Mouse (Mus musculus) layer of hippocampus, adult 18-20 months (tissue): Measurements from ENCODE around the gene Fam107b. TPM values are rescaled to one million over a fixed set of nuclear protein-coding genes. Genes with fewer than 3 reads are reported as not detected.

Experiments used
- DNase-seq, 2 experiments: peaks; one replicate each; pipeline ENCODE4 v3.0.0; 2022; ENCODE audit warnings: low spot score in 2 of 2
- long read RNA-seq: library from polyadenylated mRNA; stranded (forward); transcript quantifications from one replicate; pipeline ENCODE4 v2.0.0, GENCODE M21; 2021
- total RNA-seq, 2 experiments: library from RNA; stranded (reverse); gene quantifications; 2 replicates each; pipeline ENCODE4 v1.2.3; 2021

The Fam107b gene
- 10 to 100 TPM; 12.9 to 16.5 TPM for total RNA-seq
- long read RNA-seq, transcript Fam107b-201 (4 exons, 3,156 nt): major isoform, 5 of 8 reads
- long read RNA-seq, partial matches to known transcripts: 0 of 8 reads
- long read RNA-seq, other reads (novel, unspliced or antisense): 3 of 8 reads

DNA sequence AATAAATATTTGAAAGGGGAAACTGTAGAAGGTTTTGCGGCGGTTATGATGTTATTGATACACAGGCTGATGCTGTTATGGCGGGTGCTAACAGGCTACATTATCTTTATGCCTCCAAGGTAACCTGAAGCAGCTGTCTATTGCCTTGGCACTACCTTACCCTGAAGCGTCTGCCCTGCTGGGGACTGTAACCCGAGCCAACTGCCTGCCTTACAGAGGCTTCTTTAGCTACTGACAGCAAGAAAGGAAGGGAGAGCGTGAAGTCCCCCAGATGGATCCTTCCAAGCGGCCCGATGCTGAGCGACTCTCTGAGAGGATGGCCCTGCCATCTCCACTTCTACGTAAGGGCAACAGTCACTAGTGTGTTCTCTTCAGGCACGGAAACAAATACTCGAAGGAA lies at the start of gene Fam107b:
Gene Fam107b (plus strand): TSS at position 303 of the 400 bp plus-strand sequence.
- no peak for DNase-seq

DNA sequence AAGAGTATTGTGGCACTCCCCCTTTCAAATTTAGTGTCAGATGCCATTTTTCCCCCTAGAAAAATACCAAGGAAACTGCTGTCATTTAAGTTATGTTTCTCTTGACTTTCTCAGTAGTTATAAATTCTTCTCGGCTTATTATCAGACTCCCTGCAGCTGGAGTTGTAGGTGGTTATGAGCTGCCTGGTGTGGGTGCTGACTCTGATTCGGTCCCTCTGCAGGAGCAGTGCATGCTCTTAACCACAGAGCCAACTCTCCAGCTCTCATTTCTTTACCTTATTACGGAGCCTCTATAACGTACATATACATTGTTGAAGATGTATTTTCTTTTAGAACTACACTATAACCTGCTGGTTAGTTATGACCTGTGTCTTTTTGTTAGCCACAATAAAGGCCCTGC lies 47.7 kb upstream of the Fam107b start:
- DNase-seq: no peak

DNA sequence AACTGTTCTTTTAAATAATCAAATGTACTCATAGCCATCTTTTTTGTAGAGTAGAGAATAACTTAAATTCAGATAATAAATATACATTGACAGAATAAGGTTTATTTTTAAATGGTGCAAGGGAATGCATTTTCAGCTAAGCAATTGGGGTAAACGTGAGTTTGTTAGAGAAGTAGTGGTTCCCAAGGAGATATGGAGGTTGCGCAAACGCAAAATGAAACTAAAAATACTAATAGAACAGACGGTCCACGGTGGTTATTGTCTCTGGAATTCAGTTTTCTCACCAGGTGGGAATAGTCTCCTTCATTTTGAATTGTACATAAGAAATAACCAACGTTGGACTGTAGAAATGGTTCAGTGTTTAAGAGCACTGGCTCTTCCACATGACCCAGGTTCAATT lies 44.0 kb upstream of the Fam107b start:
- DNase-seq: no peak

DNA sequence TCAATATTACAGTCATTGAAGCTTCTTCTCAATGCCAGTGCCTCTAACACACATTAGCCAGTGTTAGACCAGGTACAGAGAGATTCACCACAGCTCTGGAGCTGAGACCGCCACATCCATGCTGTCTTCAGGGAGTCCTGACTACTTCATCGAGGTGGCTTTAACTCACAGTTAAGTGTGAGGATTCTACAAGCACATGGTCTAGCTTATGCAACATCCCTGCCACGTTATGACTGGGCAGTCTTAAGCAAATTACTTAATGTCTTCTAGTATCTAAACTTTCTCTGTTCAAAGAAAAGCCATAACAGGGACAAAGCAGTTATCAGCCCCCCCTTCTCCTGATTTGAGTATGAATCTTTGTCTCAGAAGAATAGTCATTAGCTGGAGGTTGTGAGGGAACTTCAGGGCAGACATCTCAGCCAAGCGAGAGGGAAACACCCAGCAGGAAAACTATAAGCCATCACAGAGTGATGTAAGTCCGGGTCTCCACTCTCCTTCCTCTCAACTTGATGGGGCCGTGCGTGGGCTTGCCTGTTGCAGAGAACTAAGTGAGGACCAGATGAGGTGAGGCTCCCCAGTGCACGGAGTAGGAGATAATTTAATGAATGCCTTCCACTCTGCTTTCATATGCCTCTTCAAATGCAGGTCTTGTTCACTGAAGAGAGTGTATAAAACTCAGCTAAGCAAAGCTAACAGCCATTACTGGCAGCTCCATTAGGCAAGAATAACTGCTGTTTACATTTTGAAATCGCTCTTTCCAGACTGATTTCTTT lies 28.8 kb upstream of the Fam107b start:
- no peak for DNase-seq

DNA sequence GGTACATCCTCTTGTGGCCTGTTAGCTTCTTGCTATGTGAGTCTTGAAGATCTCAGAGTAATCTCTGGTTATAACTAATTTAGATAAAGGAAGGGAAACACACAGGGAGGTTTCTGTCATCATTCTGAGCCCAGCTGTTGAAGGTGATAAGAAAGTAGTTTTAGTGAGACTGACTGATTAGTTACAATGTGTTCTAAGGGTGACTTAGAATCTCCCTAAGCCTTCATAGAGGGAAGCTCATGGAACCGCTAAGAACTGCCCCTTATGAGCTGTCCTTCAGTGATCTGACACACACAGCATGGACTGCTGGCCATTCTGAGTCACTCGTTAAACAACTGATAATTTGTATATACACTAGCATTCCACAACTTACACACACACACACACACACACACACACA lies 24.2 kb upstream of the Fam107b start:
- DNase-seq: no peak

DNA sequence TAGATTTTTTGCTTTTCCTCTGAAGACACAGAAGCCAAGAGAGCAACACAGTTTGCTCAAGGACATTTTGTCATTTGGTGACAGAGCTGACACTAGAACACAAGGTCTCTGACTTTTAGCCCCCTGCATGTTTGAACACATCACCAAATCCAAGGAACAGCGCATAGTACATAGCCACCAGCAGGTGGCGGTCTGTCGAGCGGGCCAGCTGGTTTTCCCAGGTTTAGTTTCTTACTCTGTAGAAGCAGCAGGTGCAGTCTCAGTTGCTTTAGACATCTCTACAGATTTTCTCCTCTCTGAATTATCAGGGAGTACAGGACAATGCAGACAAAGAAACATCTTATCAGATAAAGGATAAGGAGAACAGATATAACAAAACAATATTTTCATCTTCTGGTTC lies 23.7 kb upstream of the Fam107b start:
- peak; percentile 10 to 74 for DNase-seq

DNA sequence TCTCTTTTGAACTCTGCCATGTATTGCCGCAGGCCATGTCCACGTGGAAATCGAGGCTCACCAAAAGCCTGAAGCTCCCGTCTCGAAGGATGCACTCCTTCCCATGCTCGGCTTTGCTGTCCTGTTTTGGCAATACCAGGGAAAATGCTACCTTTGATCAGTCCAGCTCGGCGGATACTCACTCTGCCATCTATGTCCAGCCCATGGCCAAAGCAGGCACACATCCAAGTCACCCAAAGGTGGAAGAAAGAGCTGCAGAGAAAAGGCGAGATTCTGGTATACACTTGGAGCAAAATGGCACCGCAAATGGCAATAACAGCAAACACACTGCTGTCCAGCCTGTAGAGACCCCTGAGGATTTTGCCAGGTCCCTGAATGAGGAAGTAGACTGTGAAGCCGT lies 318 bp downstream of the Fam107b start:
- no peak for DNase-seq

DNA sequence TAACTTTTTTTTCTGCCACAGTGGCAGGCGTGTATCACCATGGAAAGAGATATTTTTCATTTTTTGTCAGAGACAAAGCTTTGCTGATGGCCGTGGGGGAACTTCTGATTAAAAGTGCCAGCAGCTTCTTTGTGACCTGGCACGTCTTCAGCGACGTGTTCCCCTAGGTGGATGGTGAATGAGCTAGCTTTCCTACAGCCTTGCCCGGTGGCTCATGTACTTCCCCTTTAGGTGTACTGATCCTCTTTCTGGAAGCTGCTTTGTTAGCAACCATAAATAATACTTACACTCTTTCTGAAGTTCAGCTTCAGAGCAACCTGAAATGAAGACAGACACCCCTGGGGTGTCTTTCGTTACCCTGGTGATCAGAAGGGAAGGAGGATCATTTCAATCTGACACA lies 3.6 kb downstream of the Fam107b start:
- DNase-seq: no peak

DNA sequence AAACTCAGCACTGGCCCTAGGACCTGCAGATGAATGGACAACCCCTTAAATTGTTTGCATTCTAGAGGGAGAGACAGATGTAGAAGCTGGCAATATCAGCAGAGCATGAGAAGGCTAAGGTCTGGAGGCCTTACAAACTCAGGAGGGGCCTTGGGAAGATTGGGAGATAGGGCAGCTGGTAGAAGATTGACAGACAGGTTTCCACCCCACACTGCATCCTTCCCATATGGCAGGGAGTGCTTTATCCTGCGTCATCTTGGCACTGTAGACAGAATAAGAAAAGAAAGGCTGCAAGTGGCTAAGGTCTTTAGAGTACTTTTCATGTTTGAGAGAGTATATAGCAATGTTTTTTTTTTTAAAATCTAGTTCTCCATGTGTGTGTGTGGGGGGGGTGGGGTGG lies 4.9 kb downstream of the Fam107b start:
- peak; percentile 14 to 48 for DNase-seq

DNA sequence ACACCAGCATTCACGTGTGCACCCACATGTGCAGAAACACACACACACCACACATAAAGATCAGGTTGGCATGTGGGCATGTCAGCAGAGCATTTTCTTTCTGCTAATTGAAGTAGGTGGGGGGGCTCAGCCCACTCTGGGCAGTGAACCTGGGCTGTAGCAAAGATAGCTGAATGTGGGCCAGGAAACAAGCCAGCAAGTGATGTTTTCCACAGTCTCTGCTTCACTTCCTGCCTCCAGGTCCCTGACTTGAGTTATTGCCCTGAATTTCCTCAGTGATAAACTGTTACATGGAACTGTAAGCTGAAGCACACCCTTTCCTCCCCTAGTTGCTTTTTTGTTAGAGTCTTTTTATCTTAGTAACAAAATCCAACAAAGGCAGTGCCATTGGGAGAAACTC lies 6.1 kb downstream of the Fam107b start:
- no peak for DNase-seq

DNA sequence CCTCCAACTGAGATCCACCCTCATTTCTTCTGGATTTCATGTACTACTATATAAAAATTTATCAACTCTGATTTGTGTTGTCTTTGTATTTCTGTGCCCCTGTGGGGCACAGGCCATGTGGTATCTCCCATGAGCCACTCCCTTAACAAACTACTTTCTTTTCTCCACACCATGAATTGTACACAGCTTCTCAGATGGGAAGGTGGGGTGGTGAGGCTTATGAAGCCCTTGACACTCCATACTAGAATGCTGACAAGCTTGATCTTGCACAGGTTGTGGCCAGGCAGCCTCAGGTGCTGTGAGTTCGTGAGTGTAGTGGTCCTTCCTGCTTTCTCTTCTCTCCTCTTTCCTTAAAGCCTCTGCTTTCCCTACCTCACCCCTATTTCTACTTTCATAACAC lies 6.9 kb downstream of the Fam107b start:
- no peak for DNase-seq

DNA sequence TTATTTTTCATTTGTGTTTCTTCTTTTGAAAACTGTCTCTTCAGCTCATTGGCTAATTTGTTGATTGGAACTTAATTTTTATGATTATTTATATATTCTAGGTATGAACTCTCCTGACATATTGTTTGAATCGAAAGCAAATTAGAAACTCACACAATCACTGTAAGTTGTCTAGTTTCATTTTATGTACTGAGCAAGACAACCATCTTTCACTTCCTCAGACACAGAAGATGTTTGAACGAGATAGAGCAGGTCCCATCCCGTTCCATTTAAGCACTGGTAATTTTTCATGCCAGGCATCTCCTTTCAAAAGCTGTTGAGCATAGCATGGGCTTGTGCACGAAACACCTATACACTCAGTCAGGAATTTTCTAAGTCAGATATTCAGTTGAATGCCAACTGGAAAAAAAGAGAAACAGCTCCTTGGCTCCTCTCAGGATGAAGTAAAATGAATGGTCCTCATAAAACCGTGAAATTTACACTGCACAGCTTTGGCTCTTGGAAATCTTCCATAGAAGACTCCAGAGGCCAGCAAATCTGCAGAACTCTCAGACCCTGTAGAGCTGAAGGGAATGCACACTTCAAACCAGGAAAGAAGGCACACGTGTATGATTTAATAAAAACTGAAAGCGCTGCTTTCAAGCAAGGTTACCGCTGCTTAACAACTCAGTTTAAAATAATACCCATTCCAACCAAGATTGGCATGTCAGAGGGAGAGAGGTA lies 8.1 kb downstream of the Fam107b start:
- no peak for DNase-seq

DNA sequence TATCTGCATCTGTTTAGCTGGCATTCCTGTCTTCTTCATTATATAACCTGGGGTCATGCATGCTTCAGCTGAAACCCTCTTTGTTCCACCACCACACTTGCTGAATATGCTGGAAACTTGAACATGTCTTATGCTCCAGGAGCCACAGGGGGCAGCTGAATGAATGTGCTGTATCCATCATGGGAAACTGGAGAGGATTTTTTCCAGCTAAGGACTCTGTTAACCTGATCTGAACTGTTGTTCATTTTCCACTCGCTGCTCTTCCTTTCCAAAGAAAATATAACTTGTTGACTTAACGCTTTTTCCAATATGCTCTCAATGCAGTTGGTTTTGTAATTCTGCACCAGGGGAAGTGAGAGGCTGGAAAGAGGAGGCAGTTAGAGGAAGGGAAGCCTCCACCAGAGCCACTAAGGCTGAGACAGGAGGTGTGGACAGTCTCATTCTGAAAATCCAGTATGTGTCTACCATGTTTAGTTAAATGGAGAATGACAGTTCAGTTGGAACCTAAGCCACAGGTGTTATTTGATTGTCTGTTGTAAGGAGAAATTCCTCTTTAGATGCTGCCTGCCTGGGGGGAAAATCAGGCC lies 9.1 kb downstream of the Fam107b start:
- DNase-seq: no peak

DNA sequence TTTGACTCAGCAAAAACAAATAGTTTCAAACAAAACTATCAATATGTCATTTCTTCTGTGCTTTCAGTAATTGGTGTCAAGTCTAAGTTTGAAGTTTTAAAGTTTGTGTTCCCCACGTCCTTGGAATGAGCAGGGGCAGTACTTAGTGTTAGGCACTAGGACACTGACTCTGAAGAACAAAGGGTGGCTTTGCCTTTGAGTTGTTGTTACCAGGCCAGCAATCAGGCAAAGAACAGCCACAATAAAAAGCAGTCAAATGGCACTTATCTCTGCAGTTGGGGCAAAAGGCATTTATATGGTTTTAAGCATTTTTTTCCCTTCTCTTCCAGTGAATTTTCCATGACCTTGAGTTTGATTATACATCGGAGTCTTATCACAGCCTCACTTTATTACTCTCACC lies 12.5 kb downstream of the Fam107b start:
- no peak for DNase-seq

DNA sequence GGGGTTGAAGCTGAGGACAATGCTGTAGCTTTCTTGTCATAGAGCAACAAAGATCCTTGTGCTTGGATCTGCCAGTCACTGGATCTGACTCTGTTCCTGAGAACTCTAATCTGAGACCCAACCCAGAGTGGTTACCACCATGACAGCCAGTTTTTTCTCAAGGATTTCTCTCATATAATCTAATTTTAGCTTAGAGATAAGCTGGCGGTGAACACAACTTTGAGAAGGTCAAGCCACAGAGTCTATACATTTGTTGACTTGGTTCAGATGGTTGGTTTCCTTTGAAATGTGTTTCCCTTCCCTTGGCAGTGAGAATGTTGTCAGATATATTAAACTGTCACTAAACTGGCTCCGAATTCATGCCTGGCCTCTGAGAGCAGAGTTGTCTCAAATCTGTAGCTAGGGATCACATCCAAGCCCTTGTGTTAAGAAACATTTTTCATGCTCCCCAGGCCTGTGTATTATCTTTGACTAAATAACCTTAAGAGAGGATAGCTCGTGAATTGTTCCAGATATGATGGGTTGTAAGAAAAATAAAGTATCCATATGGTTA lies 15.0 kb downstream of the Fam107b start:
- DNase-seq: peak in 1 of 2 experiments; percentile 16

DNA sequence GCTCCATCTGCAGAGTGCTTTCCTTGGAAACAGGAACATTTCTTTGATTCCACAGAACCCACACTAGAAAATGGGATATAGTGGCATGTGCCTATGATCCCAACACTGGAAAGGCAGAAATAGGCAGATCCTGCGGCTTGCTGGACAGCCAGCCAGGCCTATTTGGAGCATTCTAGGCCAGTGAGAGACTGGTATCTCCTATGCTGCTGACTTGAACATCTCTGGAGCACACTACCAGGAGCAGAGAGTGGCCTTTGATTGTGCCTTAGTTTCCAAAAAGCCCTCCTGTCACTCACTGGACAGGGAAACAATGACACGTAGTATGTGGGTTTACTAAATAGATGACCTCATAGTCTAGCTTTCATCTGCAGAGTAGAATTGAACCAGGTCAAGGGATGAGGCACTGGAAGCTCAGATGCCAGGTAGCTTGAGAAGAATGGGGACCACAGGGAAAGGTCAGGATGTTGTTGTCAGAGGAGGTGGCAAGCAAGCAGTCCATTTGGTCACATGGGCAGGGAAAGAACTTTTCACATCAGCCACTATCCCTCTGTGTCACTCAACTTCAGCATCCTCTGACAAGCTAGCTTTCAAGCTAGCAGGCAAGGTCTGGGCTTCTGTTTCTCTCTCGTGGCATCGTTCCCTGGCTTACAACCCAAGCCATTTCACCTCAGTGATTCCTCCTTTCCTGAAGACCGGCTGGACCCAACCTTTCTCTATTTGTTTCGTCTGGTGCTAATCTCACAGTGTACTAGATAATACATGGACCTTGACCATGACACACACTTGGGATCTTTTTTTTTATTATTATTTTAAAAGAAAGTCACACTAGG lies 20.0 kb downstream of the Fam107b start:
- no peak for DNase-seq

DNA sequence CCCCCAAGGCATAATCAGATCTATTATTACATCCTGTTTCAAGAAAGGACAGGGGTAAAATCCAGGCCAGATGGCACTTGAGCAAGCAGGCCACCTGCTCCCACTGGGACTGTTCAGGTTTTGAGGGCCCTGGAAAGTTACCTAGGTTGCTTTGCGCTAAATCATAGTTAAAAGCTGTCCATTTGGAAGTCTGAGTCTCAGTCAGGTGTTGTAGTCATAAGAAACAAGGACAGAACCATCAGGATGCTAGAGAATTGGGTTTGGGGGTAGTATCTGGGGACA lies 20.6 kb downstream of the Fam107b start:
- DNase-seq: no peak

DNA sequence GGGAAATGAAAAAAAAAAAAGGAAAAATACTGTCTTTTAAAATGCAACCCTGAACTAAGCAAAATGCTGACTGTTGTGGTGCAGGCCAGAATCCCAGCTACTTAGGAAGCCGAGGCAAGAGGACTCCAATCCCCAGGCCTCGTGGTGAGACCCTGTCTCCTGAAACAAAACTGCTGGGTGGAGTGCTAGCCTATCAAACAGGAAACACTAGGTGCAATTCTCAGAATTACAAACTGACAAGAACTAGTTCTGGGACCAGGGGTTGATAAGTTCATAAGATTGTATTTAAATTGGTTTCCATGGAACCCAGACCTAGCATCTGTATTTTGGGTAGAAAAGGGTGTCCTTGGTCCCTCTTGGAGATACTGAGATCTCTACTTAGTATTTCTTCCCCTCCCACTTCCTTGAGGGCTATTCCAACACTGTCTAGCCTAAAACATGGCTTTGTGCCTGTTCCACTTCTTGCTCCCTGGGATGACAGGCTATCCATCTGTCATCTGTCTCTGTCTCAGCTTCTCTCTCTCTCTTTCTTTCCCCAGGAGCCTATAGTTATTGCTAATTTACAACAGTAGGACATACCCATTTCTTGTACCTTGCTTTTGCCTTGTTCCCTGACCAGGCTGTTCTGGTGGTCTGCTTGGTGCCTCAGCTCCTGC lies 24.5 kb downstream of the Fam107b start:
- DNase-seq: no peak

DNA sequence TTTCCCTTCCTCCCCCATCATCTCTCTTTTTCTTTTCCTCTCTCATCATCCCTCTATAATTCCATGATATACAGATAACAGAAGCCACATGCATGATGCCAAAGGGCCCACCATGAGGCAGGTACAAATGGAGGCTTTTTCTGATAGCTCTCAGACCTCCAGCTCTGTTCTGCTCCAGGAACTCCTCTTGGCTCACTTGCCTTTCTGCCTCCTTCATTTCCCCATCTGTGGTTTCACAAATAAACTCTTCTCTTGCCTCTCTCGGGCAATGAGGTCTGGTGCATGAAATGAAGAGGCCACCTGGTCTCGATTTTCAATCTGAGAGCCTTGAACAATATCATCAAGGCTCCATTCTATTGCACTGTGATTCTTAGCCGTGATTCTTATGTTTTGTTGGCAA lies 30.1 kb downstream of the Fam107b start:
- DNase-seq: no peak

DNA sequence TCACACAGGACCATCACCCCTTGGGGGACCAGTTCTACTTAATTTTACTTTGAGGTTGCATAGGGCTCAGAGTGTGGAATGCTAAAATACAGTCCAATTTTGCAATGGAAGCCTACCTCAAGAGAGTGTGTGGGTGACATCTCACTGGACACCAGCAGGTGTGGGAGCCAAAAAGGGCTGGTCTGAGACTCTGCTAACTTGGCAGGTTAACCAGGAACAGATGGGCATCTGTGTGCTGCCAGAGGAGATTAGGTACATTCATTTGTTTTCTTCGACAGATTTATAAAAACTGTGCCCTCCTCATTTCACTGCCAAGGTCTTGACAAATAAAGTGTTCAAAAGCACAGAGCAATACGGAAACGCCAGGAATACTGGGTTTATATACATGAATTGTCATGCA lies 32.3 kb downstream of the Fam107b start:
- DNase-seq: no peak

DNA sequence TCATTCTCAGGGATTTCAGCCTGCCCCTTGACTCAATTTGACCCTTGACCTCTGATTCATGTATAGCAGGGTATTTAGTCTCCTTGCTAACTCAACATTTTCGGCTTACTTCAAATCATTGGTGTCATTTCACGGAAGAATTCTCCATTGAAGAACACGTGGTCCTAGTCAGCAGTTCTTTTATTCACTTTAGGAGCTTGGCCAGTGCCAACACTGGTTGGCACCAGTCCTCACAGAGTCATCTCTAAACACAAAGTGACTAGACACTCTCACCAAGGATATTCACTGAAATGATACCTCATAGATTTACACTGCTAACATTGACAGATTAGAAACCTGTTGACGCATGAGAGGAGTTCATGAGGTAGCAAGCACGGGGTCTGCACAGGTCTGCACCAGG lies 32.9 kb downstream of the Fam107b start:
- no peak for DNase-seq
